Mouse (Mus musculus) heart, embryonic 12.5 days (tissue): Measurements from ENCODE around the gene Usp38. TPM values are rescaled to one million over a fixed set of nuclear protein-coding genes. Genes with fewer than 3 reads are reported as not detected.

Experiments
- ATAC-seq: fragments of 200-750 bp; cut with Nextera tagmentation; 2 replicates; pipeline ENCODE4 v1.8.0; 2017; ENCODE audit warnings: moderate TSS enrichment, moderate library complexity; ENCODE audit not compliant: insufficient number of reproducible peaks, low FRiP score
- H3K27ac ChIP-seq: fragments of 300-500 bp; sonication (generic); 2 replicates; pipeline ENCODE4 v1.5.1; 2016; ENCODE audit warnings: mild to moderate bottlenecking, moderate library complexity; ENCODE audit not compliant: poor library complexity, severe bottlenecking
- H3K27me3 ChIP-seq: fragments of 300-500 bp; sonication (generic); replicated peaks from 2 replicates; pipeline ENCODE4 v1.6.1; 2016; ENCODE audit warnings: mild to moderate bottlenecking, moderate library complexity
- H3K36me3 ChIP-seq: fragments of 300-500 bp; sonication (generic); 2 replicates; pipeline ENCODE4 v1.6.1; 2016; ENCODE audit warnings: mild to moderate bottlenecking, moderate library complexity
- H3K4me1 ChIP-seq: fragments of 300-500 bp; sonication (generic); replicated peaks from 2 replicates; pipeline ENCODE4 v1.6.1; 2016; ENCODE audit warnings: mild to moderate bottlenecking
- H3K4me2 ChIP-seq: fragments of 300-500 bp; sonication (generic); 2 replicates; pipeline ENCODE4 v1.6.1; 2016; ENCODE audit warnings: mild to moderate bottlenecking, moderate library complexity
- H3K4me3 ChIP-seq: fragments of 300-500 bp; sonication (generic); 2 replicates; pipeline ENCODE4 v1.5.1; 2016; ENCODE audit warnings: mild to moderate bottlenecking
- H3K9ac ChIP-seq: fragments of 300-500 bp; sonication (generic); 2 replicates; pipeline ENCODE4 v1.6.1; 2016; ENCODE audit warnings: mild to moderate bottlenecking, moderate library complexity
- H3K9me3 ChIP-seq: fragments of 300-500 bp; sonication (generic); replicated peaks from 2 replicates; pipeline ENCODE4 v1.6.1; 2016; ENCODE audit warnings: mild to moderate bottlenecking, moderate library complexity
- WGBS: fragments of 180-500 bp; shearing (Covaris S2); methylation state at CpG from one replicate; pipeline ENCODE4 v1.1.7; 2016; 5-methylcytosine and 5-hydroxymethylcytosine counted together
- polyA plus RNA-seq: library from polyadenylated mRNA; unstranded; fragments of >200 nt; fragmentation: Nextera tagmentation; extraction: Ambion mirVana; gene quantifications from 2 replicates; pipeline ENCODE4 v1.2.1, GENCODE M21; 2016

Usp38 gene
- polyA plus RNA-seq, 1 experiment from 2014 or later: 21.5 TPM

- H3K4me3 ChIP-seq: no peak overlapping the region
- no peaks in the 10 kb centered on the region for H3K36me3 ChIP-seq
- WGBS: 50% methylated on average over 7 of the region's 7 CpGs
- 0 out of 2 replicates have a peak, but pooled peaks cover 2% of the 10 kb centered on the region for H3K4me1 ChIP-seq
- no peak overlapping the region; the same call in 1 of the 2 replicates for H3K27ac ChIP-seq
- H3K9ac ChIP-seq: no peak overlapping the region
- H3K27me3 ChIP-seq: no peaks in the 10 kb centered on the region
- peaks cover 4% of the 10 kb centered on the region for H3K9me3 ChIP-seq
- H3K4me2 ChIP-seq: no peak overlapping the region
- ATAC-seq: peak; percentile 60
These were observed 52.7 kb downstream of the Usp38 start for GRCm38 (mm10) chr8:80961937-80962591.

- 54% methylated on average over 4 of the region's 4 CpGs for WGBS
- H3K27me3 ChIP-seq: no peaks in the 10 kb centered on the region
- ATAC-seq: no peak
- no peaks in the 10 kb centered on the region for H3K36me3 ChIP-seq
- H3K4me3 ChIP-seq: no peak overlapping the region
- H3K9ac ChIP-seq: no peak overlapping the region
- H3K4me1 ChIP-seq: 0 out of 2 replicates have a peak, but pooled peaks cover 2% of the 10 kb centered on the region
- H3K27ac ChIP-seq: peak overlapping the region; percentile 66; the same call in 1 of the 2 replicates
- H3K4me2 ChIP-seq: no peak overlapping the region
- H3K9me3 ChIP-seq: peaks cover 6% of the 10 kb centered on the region
These were observed 53.6 kb downstream of the Usp38 start for GRCm38 (mm10) chr8:80961070-80961609.

DNA sequence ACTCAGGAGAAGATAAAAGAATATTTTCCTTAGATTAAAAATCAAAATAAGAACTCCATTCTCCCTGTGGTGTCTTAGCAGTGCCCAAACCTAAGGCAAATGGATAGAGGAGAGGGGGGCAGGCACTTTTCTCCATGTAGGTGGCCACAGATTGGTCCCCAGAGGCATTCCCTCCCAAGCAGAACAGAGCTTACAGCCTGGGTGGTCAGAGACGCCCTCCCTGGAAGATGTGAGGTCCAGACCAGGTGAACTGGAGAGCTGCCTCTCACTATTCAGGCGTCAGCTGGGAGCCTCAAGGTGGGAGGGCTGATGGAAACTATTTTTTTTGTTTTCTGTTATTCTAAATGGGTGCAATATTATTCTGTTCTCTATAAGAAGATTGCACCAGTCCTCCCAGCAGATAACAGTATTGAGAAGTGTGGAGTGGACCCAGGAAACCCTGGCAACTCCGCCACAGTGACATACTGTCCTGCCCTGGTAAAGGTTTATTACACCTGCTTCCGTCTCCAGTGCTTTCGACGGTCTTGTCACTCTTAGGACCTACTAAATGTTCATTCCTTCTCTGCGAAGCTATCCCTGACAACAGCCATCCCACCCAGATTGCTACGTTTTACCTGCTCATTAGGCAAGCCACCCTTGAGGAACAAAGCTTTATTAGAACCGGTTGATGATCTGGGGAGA, 55.0 kb downstream of the Usp38 start:
- Histone ChIP-seq H3K27ac (no peak overlapping the region), H3K4me1 (0 out of 2 replicates have a peak, but pooled peaks cover 2% of the 10 kb centered on the region), H3K9ac (no peak overlapping the region), H3K9me3 (peaks cover 14% of the 10 kb centered on the region), H3K27me3 (no peaks in the 10 kb centered on the region), H3K36me3 (no peaks in the 10 kb centered on the region), H3K4me3 (no peak overlapping the region), H3K4me2 (no peak overlapping the region)
- no peak for ATAC-seq
- WGBS: 69% methylated on average over 9 of the region's 9 CpGs

DNA sequence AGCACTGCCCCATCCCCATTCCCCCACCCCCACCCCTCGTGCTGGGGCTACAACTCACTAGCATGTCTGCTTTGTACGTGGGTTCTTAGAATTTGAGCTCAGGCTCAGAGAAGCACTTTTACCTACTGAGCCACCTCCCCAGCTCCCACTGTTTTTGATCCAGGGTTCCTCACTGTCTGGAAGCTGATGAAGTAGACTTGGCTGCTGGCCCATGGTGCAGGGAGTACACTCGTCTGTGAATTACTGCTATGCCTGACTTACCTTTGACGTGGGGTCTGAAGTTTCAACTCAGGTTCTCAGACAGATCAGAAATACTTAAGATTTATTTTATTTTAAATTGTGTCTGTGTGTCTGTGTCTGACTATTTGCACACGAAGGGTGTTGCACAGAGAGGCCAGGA, 57.0 kb downstream of the Usp38 start:
- Histone ChIP-seq H3K9me3 (peaks cover 10% of the 10 kb centered on the region), H3K4me1 (0 out of 2 replicates have a peak, but pooled peaks cover 2% of the 10 kb centered on the region), H3K27ac (no peak overlapping the region), H3K27me3 (no peaks in the 10 kb centered on the region), H3K36me3 (no peaks in the 10 kb centered on the region), H3K4me2 (no peak overlapping the region), H3K4me3 (no peak overlapping the region), H3K9ac (no peak overlapping the region)
- 66% methylated on average over 5 of the region's 5 CpGs for WGBS
- ATAC-seq: no peak

GRCm38 (mm10) chr8:80952973-80953372, 61.8 kb downstream of the Usp38 start:
- Histone ChIP-seq H3K9me3 (peaks cover 10% of the 10 kb centered on the region), H3K4me1 (no peaks in the 10 kb centered on the region), H3K4me3 (no peak overlapping the region), H3K27me3 (no peaks in the 10 kb centered on the region), H3K27ac (no peak overlapping the region), H3K4me2 (no peak overlapping the region), H3K9ac (no peak overlapping the region), H3K36me3 (no peaks in the 10 kb centered on the region)
- WGBS: 70% methylated on average over 3 of the region's 3 CpGs
- ATAC-seq: no peak

GRCm38 (mm10) chr8:80952235-80952915, 62.4 kb downstream of the Usp38 start:
- Histone ChIP-seq H3K4me2 (no peak overlapping the region), H3K27ac (no peak overlapping the region), H3K36me3 (no peaks in the 10 kb centered on the region), H3K27me3 (no peaks in the 10 kb centered on the region), H3K4me1 (no peaks in the 10 kb centered on the region), H3K9ac (no peak overlapping the region), H3K4me3 (no peak overlapping the region), H3K9me3 (peaks cover 10% of the 10 kb centered on the region)
- 46% methylated on average over 6 of the region's 6 CpGs for WGBS
- ATAC-seq: no peak

DNA sequence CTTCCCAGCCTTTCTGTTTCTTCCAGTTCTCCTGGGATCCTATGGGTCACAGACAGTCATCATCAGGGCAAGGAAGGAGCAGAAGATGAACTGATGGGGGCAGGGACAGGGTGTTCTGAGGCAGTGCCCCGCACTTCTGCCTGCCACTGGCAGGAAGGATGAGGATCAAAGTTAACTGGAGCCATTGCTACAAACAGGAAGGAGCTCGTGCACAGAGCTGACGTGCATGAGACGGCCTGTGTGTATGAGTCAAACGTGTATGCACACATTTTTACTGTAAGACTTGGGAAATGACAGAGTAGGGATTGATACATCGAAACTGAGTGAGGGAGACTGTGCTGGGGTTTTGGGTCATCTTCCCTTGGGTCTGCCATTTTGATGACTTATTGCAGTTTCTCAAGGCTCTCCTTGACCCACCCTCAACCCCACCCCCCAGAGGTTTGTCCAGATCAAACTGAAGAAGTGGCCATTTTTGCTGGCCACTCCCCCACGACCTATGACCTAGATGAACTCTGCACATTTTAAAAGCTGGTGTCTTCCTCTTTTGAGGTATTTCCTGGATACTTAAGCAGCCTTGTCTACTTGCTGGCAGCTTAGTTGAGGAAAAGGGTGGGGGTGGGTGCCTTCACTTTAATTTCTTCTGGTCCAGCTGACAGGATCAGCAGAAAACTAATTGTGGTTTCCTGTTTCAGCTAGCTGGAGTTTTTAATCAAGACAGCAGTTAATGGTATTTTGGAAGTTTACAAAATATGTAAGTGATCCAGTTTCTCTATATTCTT, 66.1 kb downstream of the Usp38 start:
- Histone ChIP-seq H3K4me2 (no peak overlapping the region), H3K9me3 (no peaks in the 10 kb centered on the region), H3K4me1 (no peaks in the 10 kb centered on the region), H3K4me3 (no peak overlapping the region), H3K36me3 (no peaks in the 10 kb centered on the region), H3K27ac (no peak overlapping the region), H3K9ac (no peak overlapping the region), H3K27me3 (no peaks in the 10 kb centered on the region)
- no peak for ATAC-seq
- 66% methylated on average over 7 of the region's 7 CpGs for WGBS

DNA sequence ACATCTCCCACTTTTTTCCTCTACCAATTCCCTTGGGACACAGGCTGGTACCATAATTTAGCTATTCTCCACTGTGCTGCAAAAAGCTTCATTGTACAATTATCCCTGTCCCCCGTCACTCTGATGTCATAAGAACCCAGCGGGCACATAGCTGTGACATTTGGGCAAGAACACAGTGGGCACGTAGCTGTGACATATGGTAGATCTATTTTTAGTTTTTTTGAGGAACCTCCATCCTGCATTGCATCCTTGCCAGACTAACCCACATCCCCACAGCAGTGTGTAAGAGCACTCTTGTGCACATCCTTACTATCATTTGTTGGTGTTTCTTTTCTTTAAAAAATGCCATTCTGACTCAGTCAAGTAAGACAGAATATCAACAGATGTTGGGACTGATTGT, 71.0 kb downstream of the Usp38 start:
- no peak for ATAC-seq
- Histone ChIP-seq H3K27ac (no peak overlapping the region), H3K36me3 (no peaks in the 10 kb centered on the region), H3K4me1 (peaks cover 8% of the 10 kb centered on the region; the same call in 1 of the 2 replicates), H3K4me2 (no peak overlapping the region), H3K4me3 (no peak overlapping the region), H3K9me3 (0 out of 2 replicates have a peak, but pooled peaks cover 4% of the 10 kb centered on the region), H3K27me3 (no peaks in the 10 kb centered on the region), H3K9ac (no peak overlapping the region)
- 73% methylated on average over 3 of the region's 3 CpGs for WGBS

DNA sequence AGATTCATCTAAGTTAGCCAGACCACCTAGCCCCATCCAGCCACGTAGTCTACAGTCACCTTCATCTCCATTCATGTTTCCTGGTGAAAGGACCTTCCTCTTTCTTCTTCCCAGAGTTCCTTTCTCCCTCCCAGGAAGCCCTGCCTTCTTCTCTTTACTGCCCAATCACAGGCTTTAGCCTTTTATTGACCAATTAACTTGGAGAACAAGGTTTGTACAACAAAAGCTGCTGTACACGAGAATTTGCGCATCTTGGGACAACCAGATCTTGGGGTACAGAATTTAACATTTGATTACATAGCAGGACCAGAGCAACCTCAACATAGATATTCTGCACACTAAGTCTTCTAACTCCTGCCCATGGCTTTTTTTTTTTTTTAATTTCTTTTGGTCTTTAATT, 73.1 kb downstream of the Usp38 start:
- peaks cover 22% of the 10 kb centered on the region for H3K4me1 ChIP-seq
- no peak overlapping the region for H3K4me2 ChIP-seq
- H3K9me3 ChIP-seq: 0 out of 2 replicates have a peak, but pooled peaks cover 4% of the 10 kb centered on the region
- no peak overlapping the region for H3K27ac ChIP-seq
- no peaks in the 10 kb centered on the region for H3K27me3 ChIP-seq
- H3K9ac ChIP-seq: no peak overlapping the region
- H3K4me3 ChIP-seq: no peak overlapping the region
- H3K36me3 ChIP-seq: no peaks in the 10 kb centered on the region
- no peak for ATAC-seq
- WGBS: 91% methylated on average over 3 of the region's 3 CpGs

DNA sequence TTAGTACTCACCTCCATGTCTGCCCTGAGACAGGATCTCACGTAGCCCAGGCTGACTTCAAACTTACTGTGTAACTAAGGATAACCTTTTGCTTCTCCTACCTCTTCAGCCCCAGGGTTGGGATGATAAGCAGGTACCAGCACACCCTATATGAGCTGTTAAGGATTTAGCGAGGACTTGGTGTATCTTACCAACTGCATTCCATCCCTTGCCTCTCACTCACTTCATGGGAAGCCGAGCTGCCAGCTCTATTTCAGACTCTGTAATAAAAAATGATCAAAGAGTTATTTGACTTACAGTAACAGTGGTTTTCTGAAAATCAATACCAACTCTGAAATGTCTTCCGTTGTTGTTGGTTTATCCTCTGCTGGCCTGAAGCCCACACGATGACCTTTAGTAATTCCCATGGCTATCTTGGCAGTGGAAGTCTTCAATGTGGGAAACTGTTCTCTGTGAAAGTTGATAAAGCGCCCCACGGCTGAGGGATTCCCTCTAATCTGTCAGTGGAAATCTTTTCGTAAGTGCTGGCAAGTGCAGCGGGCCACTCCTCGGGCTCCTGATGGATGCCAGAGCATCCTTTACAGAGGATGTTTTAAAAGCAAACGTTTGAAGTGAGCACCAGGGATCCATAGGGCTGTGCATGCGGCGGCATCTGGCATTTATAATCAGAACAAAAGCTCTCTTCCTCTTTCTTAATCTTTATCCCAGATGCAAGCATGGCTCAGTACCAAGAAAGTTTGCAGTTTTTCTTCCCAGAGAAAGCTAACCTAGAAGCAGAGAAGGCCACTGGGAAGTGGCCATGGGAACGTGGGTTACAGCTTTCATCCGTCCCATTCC, 76.7 kb downstream of the Usp38 start:
- no peak overlapping the region for H3K9ac ChIP-seq

More for the DNA sequence above, 76.7 kb downstream of the Usp38 start:
- Histone ChIP-seq H3K27ac (peak overlapping the region; percentile 65), H3K4me2 (peak overlapping the region; percentile 5; the same call in 1 of the 2 replicates), H3K4me1 (peaks cover 22% of the 10 kb centered on the region), H3K27me3 (no peaks in the 10 kb centered on the region), H3K4me3 (no peak overlapping the region), H3K36me3 (no peaks in the 10 kb centered on the region), H3K9me3 (0 out of 2 replicates have a peak, but pooled peaks cover 4% of the 10 kb centered on the region)
- ATAC-seq: peak; percentile 89
- 21% methylated on average over 15 of the region's 15 CpGs for WGBS
